Mouse (Mus musculus): ENCODE data around the gene Gm17387.

The Gm17387 gene

GRCm38 (mm10) chr7:141048226-141049218 is 19.6 kb downstream of the Gm17387 start:
- peak; percentile 92 to 95 for DNase-seq

DNA sequence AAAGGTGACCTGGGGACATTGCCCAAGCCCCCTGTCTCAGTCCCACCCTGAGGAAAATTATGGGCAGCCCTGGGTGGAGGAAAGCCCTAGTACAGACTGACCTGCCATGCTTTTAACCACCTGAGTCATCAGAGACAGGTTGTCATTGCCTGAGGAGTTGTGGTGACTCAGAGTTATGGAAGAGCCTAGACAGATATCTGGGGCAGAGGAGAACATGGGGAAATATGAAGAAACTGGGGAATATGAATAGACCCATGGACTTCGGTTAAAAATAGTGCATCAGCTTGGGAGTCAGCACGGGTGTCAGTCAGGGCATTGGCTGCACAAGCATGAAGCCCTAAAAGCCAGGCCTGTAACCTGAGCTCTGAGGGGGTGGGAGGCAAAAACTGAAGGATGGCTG is 20.4 kb downstream of the Gm17387 start:
- DNase-seq, result no peak

GRCm38 (mm10) chr7:141051060-141051685 is 22.2 kb downstream of the Gm17387 start:
- DNase-seq, result no peak

GRCm38 (mm10) chr7:141052016-141052415 is 23.1 kb downstream of the Gm17387 start:
- DNase-seq, result no peak

GRCm38 (mm10) chr7:141052421-141052820 is 23.5 kb downstream of the Gm17387 start:
- no peak for DNase-seq

- no peak for DNase-seq
These were observed 26.9 kb downstream of the Gm17387 start for GRCm38 (mm10) chr7:141055785-141056184.

DNA sequence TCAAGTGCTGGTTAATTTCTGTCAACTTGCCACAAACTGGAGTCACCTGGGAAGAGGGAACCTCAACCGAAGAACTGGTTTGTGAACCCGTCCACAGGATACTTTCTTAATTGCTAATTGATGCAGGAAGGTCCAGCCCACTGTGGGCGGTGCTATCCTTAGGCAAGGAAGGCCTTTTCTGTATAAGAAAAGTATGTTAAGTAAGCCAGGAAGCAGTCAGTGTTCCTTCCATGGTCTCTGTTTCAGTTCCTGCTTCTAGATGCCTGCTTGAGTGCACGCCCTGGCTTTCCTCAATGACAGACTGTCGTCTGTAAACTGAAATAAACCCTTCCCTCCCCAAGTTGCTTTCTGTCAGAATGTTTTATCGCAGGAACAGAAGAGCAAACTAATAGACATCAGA is 28.0 kb downstream of the Gm17387 start:
- no peak for DNase-seq

- DNase-seq, result no peak
These were observed 28.6 kb downstream of the Gm17387 start for GRCm38 (mm10) chr7:141057541-141057940.

- no peak for DNase-seq
These were observed 29.8 kb downstream of the Gm17387 start for GRCm38 (mm10) chr7:141058601-141059341.

DNA sequence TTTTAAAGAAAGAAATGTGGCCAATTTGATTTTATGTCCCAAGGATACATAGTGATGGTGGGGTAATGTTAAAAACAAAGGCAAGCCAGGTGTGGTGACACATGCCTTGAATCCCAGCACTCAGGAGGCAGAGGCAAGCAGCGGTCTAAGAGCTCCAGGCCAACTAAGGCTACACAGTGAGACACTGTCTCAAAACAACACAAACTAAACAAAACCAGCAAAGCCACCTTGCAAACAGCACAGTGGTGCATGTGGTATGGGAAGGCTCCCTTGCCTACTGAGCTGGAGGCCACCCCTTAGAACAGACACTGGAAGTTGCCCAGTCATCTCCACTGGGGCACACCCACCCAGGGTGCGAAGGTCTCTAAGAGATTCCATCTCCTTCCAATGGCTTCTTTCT is 31.0 kb downstream of the Gm17387 start:
- no peak for DNase-seq

GRCm38 (mm10) chr7:141060426-141061242 is 31.7 kb downstream of the Gm17387 start, which contains the start of gene B4galnt4:
B4galnt4 (plus strand) TSS chr7:141061104.
- DNase-seq, result peak; percentile 53 to 57

DNA sequence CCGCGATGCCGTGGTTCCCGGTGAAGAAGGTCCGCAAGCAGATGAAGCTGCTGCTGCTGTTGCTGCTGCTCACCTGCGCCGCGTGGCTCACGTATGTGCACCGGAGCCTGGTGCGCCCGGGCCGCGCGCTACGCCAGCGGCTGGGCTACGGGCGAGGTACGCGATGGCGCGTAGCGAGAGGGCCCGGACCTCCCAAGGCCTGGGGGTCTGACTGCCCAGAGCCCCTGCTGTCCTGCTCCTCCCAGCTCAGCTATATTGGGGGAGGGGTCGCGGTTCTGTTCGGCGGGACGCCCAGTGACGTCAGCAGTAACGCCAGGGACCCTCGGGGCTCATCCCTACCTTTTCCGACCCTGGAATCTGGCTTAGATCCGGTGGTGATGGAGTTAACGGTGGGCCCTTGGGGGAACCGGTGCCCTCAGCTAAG is 32.4 kb downstream of the Gm17387 start:
- no peak for DNase-seq

DNA sequence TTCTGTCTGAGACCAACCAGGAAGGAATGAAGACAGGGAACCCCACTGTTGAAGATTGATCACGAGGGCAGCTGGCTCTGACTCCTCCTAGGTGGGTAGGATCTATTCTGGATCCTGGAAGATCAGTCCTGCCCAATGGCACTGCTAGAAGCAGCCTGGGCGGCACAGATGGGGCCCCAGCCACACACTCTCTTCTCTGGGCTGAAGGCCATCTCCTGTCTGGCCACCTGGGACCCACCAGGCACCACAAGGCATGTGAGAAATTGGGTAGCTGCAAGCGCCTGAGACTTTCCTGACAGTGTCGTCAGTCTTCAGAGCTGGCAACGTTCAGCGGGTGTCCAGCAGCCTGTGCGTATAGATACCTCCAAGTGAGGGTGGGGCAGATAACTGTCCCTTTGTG is 33.6 kb downstream of the Gm17387 start:
- DNase-seq, result no peak

GRCm38 (mm10) chr7:141063353-141063752 is 34.4 kb downstream of the Gm17387 start:
- no peak for DNase-seq

GRCm38 (mm10) chr7:141064175-141064574 is 35.2 kb downstream of the Gm17387 start:
- no peak for DNase-seq

- no peak for DNase-seq
These were observed 35.6 kb downstream of the Gm17387 start for GRCm38 (mm10) chr7:141064576-141064975.

DNA sequence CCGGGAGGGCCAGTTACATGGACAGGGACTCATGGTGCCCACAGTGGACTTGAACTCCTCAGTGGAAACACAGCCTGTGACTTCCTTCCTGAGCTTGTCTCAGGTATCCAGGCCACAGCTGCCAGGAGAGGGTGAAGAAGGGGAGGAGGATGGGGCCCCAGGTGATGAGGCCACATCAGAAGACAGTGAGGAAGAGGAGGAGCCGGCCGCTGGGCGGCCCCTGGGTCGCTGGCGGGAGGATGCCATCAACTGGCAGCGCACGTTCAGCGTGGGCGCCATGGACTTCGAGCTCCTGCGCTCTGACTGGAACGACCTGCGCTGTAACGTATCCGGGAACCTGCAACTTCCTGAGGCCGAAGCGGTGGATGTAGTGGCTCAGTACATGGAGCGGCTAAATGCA is 39.4 kb downstream of the Gm17387 start:
- no peak for DNase-seq

- DNase-seq, result peak; percentile 69 to 75
These were observed 41.3 kb downstream of the Gm17387 start for GRCm38 (mm10) chr7:141070058-141070862.

- peak in 1 of 2 experiments; percentile 35 for DNase-seq
These were observed 43.2 kb downstream of the Gm17387 start for GRCm38 (mm10) chr7:141072017-141072745.

DNA sequence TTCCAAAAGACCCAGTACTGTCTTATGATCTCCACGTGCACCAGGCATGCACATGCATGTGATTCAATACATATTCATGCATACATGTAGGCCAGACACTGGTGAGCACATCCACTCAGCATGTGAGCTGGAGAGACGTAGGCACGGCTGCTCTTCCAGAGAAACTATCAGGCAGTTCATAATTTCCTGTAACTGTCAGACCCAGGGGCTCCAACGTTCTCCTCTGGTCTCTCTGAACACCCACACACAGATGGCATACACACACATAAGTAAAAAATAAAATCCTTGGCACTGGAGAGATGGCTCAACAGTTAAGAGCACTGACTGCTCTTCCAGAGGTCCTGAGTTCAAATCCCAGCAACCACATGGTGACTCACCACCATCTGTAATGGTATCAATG is 44.9 kb downstream of the Gm17387 start:
- DNase-seq, result no peak

DNA sequence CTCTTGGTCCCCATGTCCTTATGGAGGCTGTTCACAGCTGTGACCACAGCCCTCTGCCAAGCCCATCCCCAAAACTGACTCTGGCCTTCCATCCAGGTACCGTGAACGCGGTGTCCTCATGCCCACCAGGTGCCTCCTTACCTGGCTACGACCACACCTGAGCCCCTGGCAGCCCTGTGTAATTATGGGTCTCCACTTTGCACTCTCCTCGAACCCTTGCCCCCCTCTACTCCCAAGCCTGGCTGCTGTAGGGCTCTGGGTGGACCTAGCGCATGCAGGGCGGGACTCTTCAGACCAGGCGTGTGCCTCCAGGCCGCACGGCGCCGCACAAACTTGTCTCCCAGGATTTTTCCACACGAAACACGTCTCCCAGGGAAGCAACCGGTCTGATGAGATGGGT is 48.9 kb downstream of the Gm17387 start, which contains the start of gene Pkp3:
Gene Pkp3, plus strand, starts transcription at position 378 of the 400 bp plus-strand sequence.
- no peak for DNase-seq

Data from lung, adult 18-20 months (tissue).